Mouse (Mus musculus): ENCODE results near the gene Kif21b. TPM values are rescaled to one million over a fixed set of nuclear protein-coding genes. Genes with fewer than 3 reads are reported as not detected.

The Kif21b gene
- total and polyA plus RNA-seq, 2 experiments: 0.74 to 1.5 TPM

GRCm38 (mm10) chr1:136220037-136220871, 89.1 kb downstream of the Kif21b start:
- no peaks in the 10 kb centered on the region for H3K79me2 ChIP-seq (ENCODE audit: control insufficient read depth, insufficient read depth, low read length)
- H3K4me1 ChIP-seq (ENCODE audit: control insufficient read depth, insufficient read depth, low read length): no peaks in the 10 kb centered on the region
- no peak overlapping the region for H3K4me3 ChIP-seq (ENCODE audit: insufficient read depth, low read depth, low read length)
- H3K27ac ChIP-seq (replicated peaks; ENCODE audit: insufficient read depth, low read depth, low read length): no peak overlapping the region
- H3K9ac ChIP-seq (ENCODE audit: low read depth, low read length): no peak overlapping the region
- WGBS: 81% methylated on average over 10 of the region's 10 CpGs
- no peak for TF ChIP-seq POLR2A (IDR thresholded peaks at IDR 0.05; ENCODE audit: extremely low read depth, insufficient read depth, low read length)
- no peak for TF ChIP-seq CTCF (IDR thresholded peaks at IDR 0.05; ENCODE audit: low read depth, low read length)
- no peaks in the 10 kb centered on the region for H3K36me3 ChIP-seq (ENCODE audit: control insufficient read depth, insufficient read depth, low read length)
- DNase-seq (ENCODE audit: extremely low read depth, low read depth, low spot score): no peak
- H3K27me3 ChIP-seq (ENCODE audit: control insufficient read depth, insufficient read depth, low read length): no peaks in the 10 kb centered on the region

GRCm38 (mm10) chr1:136222386-136222785, 91.2 kb downstream of the Kif21b start:
- no peak overlapping the region for H3K27ac ChIP-seq (replicated peaks; ENCODE audit: insufficient read depth, low read depth, low read length)
- whole genome bisulfite sequencing: 67% methylated on average over 10 of the region's 10 CpGs

GRCm38 (mm10) chr1:136223758-136224342, 92.7 kb downstream of the Kif21b start:
- no peak overlapping the region for H3K27ac ChIP-seq (replicated peaks; ENCODE audit: insufficient read depth, low read depth, low read length)
- TF ChIP-seq POLR2A (IDR thresholded peaks at IDR 0.05; ENCODE audit: extremely low read depth, insufficient read depth, low read length) (no peak), CTCF (IDR thresholded peaks at IDR 0.05; ENCODE audit: low read depth, low read length) (no peak)
- WGBS: 93% methylated on average over 10 of the region's 10 CpGs
- no peaks in the 10 kb centered on the region for H3K36me3 ChIP-seq (ENCODE audit: control insufficient read depth, insufficient read depth, low read length)
- no peaks in the 10 kb centered on the region for H3K27me3 ChIP-seq (ENCODE audit: control insufficient read depth, insufficient read depth, low read length)
- H3K79me2 ChIP-seq (ENCODE audit: control insufficient read depth, insufficient read depth, low read length): no peaks in the 10 kb centered on the region
- no peak overlapping the region for H3K9ac ChIP-seq (ENCODE audit: low read depth, low read length)
- no peak for DNase-seq (ENCODE audit: extremely low read depth, low read depth, low spot score)
- H3K4me1 ChIP-seq (ENCODE audit: control insufficient read depth, insufficient read depth, low read length): peaks cover 5% of the 10 kb centered on the region
- H3K4me3 ChIP-seq (ENCODE audit: insufficient read depth, low read depth, low read length): no peak overlapping the region

More at GRCm38 (mm10) chr1:136222386-136222785, 91.2 kb downstream of the Kif21b start:
- no peak overlapping the region for H3K9ac ChIP-seq (ENCODE audit: low read depth, low read length)
- no peak overlapping the region for H3K4me3 ChIP-seq (ENCODE audit: insufficient read depth, low read depth, low read length)
- no peaks in the 10 kb centered on the region for H3K4me1 ChIP-seq (ENCODE audit: control insufficient read depth, insufficient read depth, low read length)
- no peak for TF ChIP-seq CTCF (IDR thresholded peaks at IDR 0.05; ENCODE audit: low read depth, low read length)
- TF ChIP-seq POLR2A (IDR thresholded peaks at IDR 0.05; ENCODE audit: extremely low read depth, insufficient read depth, low read length): no peak
- H3K79me2 ChIP-seq (ENCODE audit: control insufficient read depth, insufficient read depth, low read length): no peaks in the 10 kb centered on the region
- H3K36me3 ChIP-seq (ENCODE audit: control insufficient read depth, insufficient read depth, low read length): no peaks in the 10 kb centered on the region
- no peaks in the 10 kb centered on the region for H3K27me3 ChIP-seq (ENCODE audit: control insufficient read depth, insufficient read depth, low read length)
- peak; percentile 10 for DNase-seq (ENCODE audit: extremely low read depth, low read depth, low spot score)

GRCm38 (mm10) chr1:136225846-136226245, 94.7 kb downstream of the Kif21b start:
- Histone ChIP-seq H3K9ac (ENCODE audit: low read depth, low read length) (no peak overlapping the region), H3K27me3 (ENCODE audit: control insufficient read depth, insufficient read depth, low read length) (no peaks in the 10 kb centered on the region), H3K4me1 (ENCODE audit: control insufficient read depth, insufficient read depth, low read length) (peaks cover 8% of the 10 kb centered on the region), H3K27ac (replicated peaks; ENCODE audit: insufficient read depth, low read depth, low read length) (no peak overlapping the region), H3K4me3 (ENCODE audit: insufficient read depth, low read depth, low read length) (no peak overlapping the region), H3K36me3 (ENCODE audit: control insufficient read depth, insufficient read depth, low read length) (no peaks in the 10 kb centered on the region), H3K79me2 (ENCODE audit: control insufficient read depth, insufficient read depth, low read length) (no peaks in the 10 kb centered on the region)
- 97% methylated on average over 8 of the region's 8 CpGs for WGBS
- DNase-seq (ENCODE audit: extremely low read depth, low read depth, low spot score): no peak
- no peak for TF ChIP-seq CTCF (IDR thresholded peaks at IDR 0.05; ENCODE audit: low read depth, low read length)
- no peak for TF ChIP-seq POLR2A (IDR thresholded peaks at IDR 0.05; ENCODE audit: extremely low read depth, insufficient read depth, low read length)

- peaks cover 8% of the 10 kb centered on the region for H3K4me1 ChIP-seq (ENCODE audit: control insufficient read depth, insufficient read depth, low read length)
- no peaks in the 10 kb centered on the region for H3K79me2 ChIP-seq (ENCODE audit: control insufficient read depth, insufficient read depth, low read length)
- H3K27ac ChIP-seq (replicated peaks; ENCODE audit: insufficient read depth, low read depth, low read length): no peak overlapping the region
- no peak for DNase-seq (ENCODE audit: extremely low read depth, low read depth, low spot score)
- no peak overlapping the region for H3K9ac ChIP-seq (ENCODE audit: low read depth, low read length)
- no peak overlapping the region for H3K4me3 ChIP-seq (ENCODE audit: insufficient read depth, low read depth, low read length)
- 95% methylated on average over 8 of the region's 8 CpGs for WGBS
- no peaks in the 10 kb centered on the region for H3K27me3 ChIP-seq (ENCODE audit: control insufficient read depth, insufficient read depth, low read length)
- no peaks in the 10 kb centered on the region for H3K36me3 ChIP-seq (ENCODE audit: control insufficient read depth, insufficient read depth, low read length)
- no peak for TF ChIP-seq CTCF (IDR thresholded peaks at IDR 0.05; ENCODE audit: low read depth, low read length)
- no peak for TF ChIP-seq POLR2A (IDR thresholded peaks at IDR 0.05; ENCODE audit: extremely low read depth, insufficient read depth, low read length)
These were observed 95.4 kb downstream of the Kif21b start for GRCm38 (mm10) chr1:136226626-136227025.

Other genes starting within 250 kb of the Kif21b start
- 0.09 TPM in 1 of 2 replicates, not detected in the other for gene Pkp1, start 212.2 kb upstream of the Kif21b start, total RNA-seq (2014; rRNA removed)
- gene Pkp1, start 212.2 kb upstream of the Kif21b start, polyA plus RNA-seq (2012; rRNA removed): 0.13 TPM in 1 of 2 replicates, not detected in the other
- not detected in 2 replicates for gene Igfn1, start 125.0 kb upstream of the Kif21b start, total RNA-seq (2014; rRNA removed)
- not detected in 2 replicates for gene Igfn1, start 125.0 kb upstream of the Kif21b start, polyA plus RNA-seq (2012; rRNA removed)
- gene Tmem9, start 123.2 kb upstream of the Kif21b start, total RNA-seq (2014; rRNA removed): 18.2 and 20.1 TPM in 2 replicates
- gene Tmem9, start 123.2 kb upstream of the Kif21b start, polyA plus RNA-seq (2012; rRNA removed): 32.3 and 39.1 TPM in 2 replicates
- not detected in 2 replicates for gene Ascl5, start 80.6 kb upstream of the Kif21b start, total RNA-seq (2014; rRNA removed)
- gene Ascl5, start 80.6 kb upstream of the Kif21b start, polyA plus RNA-seq (2012; rRNA removed): not detected in 2 replicates
- gene Cacna1s, start 78.6 kb upstream of the Kif21b start, total RNA-seq (2014; rRNA removed): 0.13 and 0.65 TPM in 2 replicates
- gene Cacna1s, start 78.6 kb upstream of the Kif21b start, polyA plus RNA-seq (2012; rRNA removed): not detected in 2 replicates
- gene Mroh3, start 81.4 kb downstream of the Kif21b start, total RNA-seq (2014; rRNA removed): not detected in 2 replicates
- gene Mroh3, start 81.4 kb downstream of the Kif21b start, polyA plus RNA-seq (2012; rRNA removed): not detected in 2 replicates
- 0.07 TPM in 1 of 2 replicates, not detected in the other for gene Inava, start 102.9 kb downstream of the Kif21b start, total RNA-seq (2014; rRNA removed)
- 0.07 and 0.10 TPM in 2 replicates for gene Inava, start 102.9 kb downstream of the Kif21b start, polyA plus RNA-seq (2012; rRNA removed)
- gene Gpr25, start 129.5 kb downstream of the Kif21b start, total RNA-seq (2014; rRNA removed): not detected in 2 replicates
- 0.16 and 0.32 TPM in 2 replicates for gene Gpr25, start 129.5 kb downstream of the Kif21b start, polyA plus RNA-seq (2012; rRNA removed)
- gene Camsap2, start 214.7 kb downstream of the Kif21b start, total RNA-seq (2014; rRNA removed): 8.9 and 9.1 TPM in 2 replicates
- gene Camsap2, start 214.7 kb downstream of the Kif21b start, polyA plus RNA-seq (2012; rRNA removed): 2.1 and 2.3 TPM in 2 replicates

Measured in liver, adult 2 months (tissue).